Mouse (Mus musculus) forebrain, embryonic 12.5 days (tissue): ENCODE data around the gene Slc25a29. TPM values are rescaled to one million over a fixed set of nuclear protein-coding genes. Genes with fewer than 3 reads are reported as not detected.

Source experiments
- ATAC-seq: fragments of 200-750 bp; cut with Nextera tagmentation; 2 replicates; pipeline ENCODE4 v1.8.0; 2017; ENCODE audit warnings: moderate TSS enrichment; ENCODE audit not compliant: low FRiP score
- H3K27ac ChIP-seq: fragments of 300-500 bp; sonication (generic); 2 replicates; pipeline ENCODE4 v1.5.1; 2016; ENCODE audit warnings: mild to moderate bottlenecking
- H3K27me3 ChIP-seq: fragments of 300-500 bp; sonication (generic); 2 replicates; pipeline ENCODE4 v1.6.1; 2016; ENCODE audit warnings: mild to moderate bottlenecking
- H3K36me3 ChIP-seq: fragments of 300-500 bp; sonication (generic); replicated peaks from 2 replicates; pipeline ENCODE4 v1.6.1; 2016; ENCODE audit warnings: mild to moderate bottlenecking
- H3K4me1 ChIP-seq: fragments of 300-500 bp; sonication (generic); 2 replicates; pipeline ENCODE4 v1.6.1; 2016
- H3K4me2 ChIP-seq: fragments of 300-500 bp; sonication (generic); 2 replicates; pipeline ENCODE4 v1.6.1; 2016; ENCODE audit warnings: mild to moderate bottlenecking, moderate library complexity
- H3K4me3 ChIP-seq: fragments of 300-500 bp; sonication (generic); replicated peaks from 2 replicates; pipeline ENCODE4 v1.5.1; 2016; ENCODE audit warnings: mild to moderate bottlenecking
- H3K9ac ChIP-seq: fragments of 300-500 bp; sonication (generic); 2 replicates; pipeline ENCODE4 v1.6.1; 2016; ENCODE audit warnings: mild to moderate bottlenecking
- H3K9me3 ChIP-seq: fragments of 300-500 bp; sonication (generic); 2 replicates; pipeline ENCODE4 v1.6.1; 2016
- WGBS: fragments of 180-500 bp; shearing (Covaris S2); methylation state at CpG from one replicate; pipeline ENCODE4 v1.1.7; 2016; 5-methylcytosine and 5-hydroxymethylcytosine counted together
- polyA plus RNA-seq: library from polyadenylated mRNA; unstranded; fragments of >200 nt; fragmentation: Nextera tagmentation; extraction: Ambion mirVana; gene quantifications from 2 replicates; pipeline ENCODE4 v1.2.1, GENCODE M21; 2016

The Slc25a29 gene
- polyA plus RNA-seq, 1 experiment from 2014 or later, result 15.8 TPM

GRCm38 (mm10) chr12:108814470-108814869 is 21.2 kb downstream of the Slc25a29 start:
- H3K4me1 ChIP-seq, result no peaks in the 10 kb centered on the region; the same call in 1 of the 2 replicates
- ATAC-seq, result no peak
- no peak overlapping the region for H3K27ac ChIP-seq
- WGBS, result 91% methylated on average over 6 of the region's 6 CpGs
- peaks cover 39% of the 10 kb centered on the region for H3K36me3 ChIP-seq
- no peak overlapping the region for H3K9ac ChIP-seq
- H3K4me3 ChIP-seq, result no peak overlapping the region
- H3K9me3 ChIP-seq, result no peaks in the 10 kb centered on the region
- no peaks in the 10 kb centered on the region for H3K27me3 ChIP-seq
- H3K4me2 ChIP-seq, result no peak overlapping the region

GRCm38 (mm10) chr12:108812463-108812862 is 23.2 kb downstream of the Slc25a29 start:
- 88% methylated on average over 6 of the region's 6 CpGs for WGBS

GRCm38 (mm10) chr12:108811133-108811532 is 24.6 kb downstream of the Slc25a29 start:
- Histone ChIP-seq H3K4me2 (no peak overlapping the region), H3K36me3 (peaks cover 37% of the 10 kb centered on the region), H3K27ac (peak overlapping the region; percentile 25; the same call in 1 of the 2 replicates), H3K9ac (no peak overlapping the region), H3K4me1 (no peaks in the 10 kb centered on the region; the same call in 1 of the 2 replicates), H3K4me3 (no peak overlapping the region), H3K27me3 (no peaks in the 10 kb centered on the region), H3K9me3 (no peaks in the 10 kb centered on the region)
- ATAC-seq, result no peak
- 64% methylated on average over 2 of the region's 2 CpGs for WGBS

More at GRCm38 (mm10) chr12:108812463-108812862, 23.2 kb downstream of the Slc25a29 start:
- Histone ChIP-seq H3K4me2 (no peak overlapping the region), H3K9me3 (no peaks in the 10 kb centered on the region), H3K27me3 (no peaks in the 10 kb centered on the region), H3K9ac (no peak overlapping the region), H3K4me1 (no peaks in the 10 kb centered on the region; the same call in 1 of the 2 replicates), H3K27ac (no peak overlapping the region), H3K36me3 (peaks cover 37% of the 10 kb centered on the region), H3K4me3 (no peak overlapping the region)
- no peak for ATAC-seq

- Histone ChIP-seq H3K4me2 (no peak overlapping the region), H3K9ac (no peak overlapping the region), H3K36me3 (peaks cover 35% of the 10 kb centered on the region), H3K27ac (no peak overlapping the region), H3K27me3 (no peaks in the 10 kb centered on the region), H3K9me3 (no peaks in the 10 kb centered on the region), H3K4me1 (no peaks in the 10 kb centered on the region; the same call in 1 of the 2 replicates), H3K4me3 (no peak overlapping the region)
- ATAC-seq, result no peak
- WGBS, result 95% methylated on average over 7 of the region's 7 CpGs
These were observed 25.4 kb downstream of the Slc25a29 start for GRCm38 (mm10) chr12:108810309-108810708.

- 95% methylated on average over 1 of the region's 1 CpGs for WGBS
- Histone ChIP-seq H3K9ac (no peak overlapping the region), H3K27ac (no peak overlapping the region), H3K9me3 (no peaks in the 10 kb centered on the region), H3K4me1 (no peaks in the 10 kb centered on the region; the same call in 1 of the 2 replicates), H3K36me3 (peaks cover 30% of the 10 kb centered on the region), H3K4me2 (no peak overlapping the region), H3K27me3 (no peaks in the 10 kb centered on the region), H3K4me3 (no peak overlapping the region)
- ATAC-seq, result no peak
These were observed 25.9 kb downstream of the Slc25a29 start for GRCm38 (mm10) chr12:108809771-108810170.

GRCm38 (mm10) chr12:108808465-108808864 is 27.2 kb downstream of the Slc25a29 start:
- ATAC-seq, result no peak
- H3K36me3 ChIP-seq, result peaks cover 19% of the 10 kb centered on the region

GRCm38 (mm10) chr12:108804388-108804787 is 31.3 kb downstream of the Slc25a29 start:
- ATAC-seq, result no peak
- H3K36me3 ChIP-seq, result peaks cover 23% of the 10 kb centered on the region
- 90% methylated on average over 2 of the region's 2 CpGs for WGBS

More at GRCm38 (mm10) chr12:108808465-108808864, 27.2 kb downstream of the Slc25a29 start:
- no peak overlapping the region for H3K4me2 ChIP-seq
- no peaks in the 10 kb centered on the region for H3K27me3 ChIP-seq
- no peaks in the 10 kb centered on the region for H3K9me3 ChIP-seq
- H3K4me1 ChIP-seq, result no peaks in the 10 kb centered on the region; the same call in 1 of the 2 replicates
- H3K4me3 ChIP-seq, result no peak overlapping the region
- no peak overlapping the region for H3K9ac ChIP-seq
- H3K27ac ChIP-seq, result no peak overlapping the region
- 90% methylated on average over 2 of the region's 2 CpGs for WGBS

GRCm38 (mm10) chr12:108801613-108802012 is 34.1 kb downstream of the Slc25a29 start:
- H3K27ac ChIP-seq, result no peak overlapping the region
- H3K9ac ChIP-seq, result no peak overlapping the region
- peaks cover 17% of the 10 kb centered on the region for H3K4me1 ChIP-seq
- H3K36me3 ChIP-seq, result 0 out of 2 replicates have a peak, but pooled peaks cover 6% of the 10 kb centered on the region
- ATAC-seq, result no peak
- H3K4me2 ChIP-seq, result no peak overlapping the region
- no peaks in the 10 kb centered on the region for H3K9me3 ChIP-seq
- H3K27me3 ChIP-seq, result no peaks in the 10 kb centered on the region
- 95% methylated on average over 2 of the region's 2 CpGs for WGBS
- no peak overlapping the region for H3K4me3 ChIP-seq

More at GRCm38 (mm10) chr12:108804388-108804787, 31.3 kb downstream of the Slc25a29 start:
- no peak overlapping the region for H3K27ac ChIP-seq
- no peak overlapping the region for H3K4me2 ChIP-seq
- H3K4me3 ChIP-seq, result no peak overlapping the region
- no peaks in the 10 kb centered on the region for H3K9me3 ChIP-seq
- H3K4me1 ChIP-seq, result peaks cover 11% of the 10 kb centered on the region
- H3K9ac ChIP-seq, result no peak overlapping the region
- H3K27me3 ChIP-seq, result no peaks in the 10 kb centered on the region

GRCm38 (mm10) chr12:108794979-108795537 is 40.6 kb downstream of the Slc25a29 start:
- Histone ChIP-seq H3K27ac (peak overlapping the region; percentile 99; the same call in 1 of the 2 replicates), H3K9ac (peak overlapping the region; percentile 90), H3K9me3 (no peaks in the 10 kb centered on the region), H3K27me3 (no peaks in the 10 kb centered on the region), H3K4me3 (peak overlapping the region; percentile 100), H3K36me3 (0 out of 2 replicates have a peak, but pooled peaks cover under 1% of the 10 kb centered on the region), H3K4me2 (peak overlapping the region; percentile 68), H3K4me1 (peaks cover 35% of the 10 kb centered on the region)
- no peak for ATAC-seq
- 24% methylated on average over 9 of the region's 9 CpGs for WGBS

- Histone ChIP-seq H3K4me3 (peak overlapping the region; percentile 100), H3K9me3 (no peaks in the 10 kb centered on the region), H3K36me3 (no peaks in the 10 kb centered on the region), H3K27me3 (no peaks in the 10 kb centered on the region), H3K4me1 (peaks cover 35% of the 10 kb centered on the region), H3K4me2 (peak overlapping the region; percentile 68), H3K27ac (peak overlapping the region; percentile 99), H3K9ac (peak overlapping the region; percentile 90)
- 0% methylated on average over 71 of the region's 94 CpGs for WGBS
- peak; percentile 67 for ATAC-seq
These were observed 41.5 kb downstream of the Slc25a29 start for GRCm38 (mm10) chr12:108794078-108794711.

GRCm38 (mm10) chr12:108793453-108793941 is 42.2 kb downstream of the Slc25a29 start:
- Histone ChIP-seq H3K4me2 (peak overlapping the region; percentile 68), H3K4me1 (peaks cover 35% of the 10 kb centered on the region), H3K9ac (peak overlapping the region; percentile 90), H3K27me3 (no peaks in the 10 kb centered on the region), H3K36me3 (no peaks in the 10 kb centered on the region), H3K4me3 (peak overlapping the region; percentile 100), H3K27ac (peak overlapping the region; percentile 99), H3K9me3 (no peaks in the 10 kb centered on the region)
- ATAC-seq, result peak; percentile 1; the same call in 1 of the 2 replicates
- 0% methylated on average over 44 of the region's 71 CpGs for WGBS
